Mouse (Mus musculus): Measurements from ENCODE around the gene Ccdc181. TPM values are rescaled to one million over a fixed set of nuclear protein-coding genes. Genes with fewer than 3 reads are reported as not detected.

Gene Ccdc181
- polyA plus RNA-seq, 1 experiment from 2014 or later: 23.4 TPM

DNA sequence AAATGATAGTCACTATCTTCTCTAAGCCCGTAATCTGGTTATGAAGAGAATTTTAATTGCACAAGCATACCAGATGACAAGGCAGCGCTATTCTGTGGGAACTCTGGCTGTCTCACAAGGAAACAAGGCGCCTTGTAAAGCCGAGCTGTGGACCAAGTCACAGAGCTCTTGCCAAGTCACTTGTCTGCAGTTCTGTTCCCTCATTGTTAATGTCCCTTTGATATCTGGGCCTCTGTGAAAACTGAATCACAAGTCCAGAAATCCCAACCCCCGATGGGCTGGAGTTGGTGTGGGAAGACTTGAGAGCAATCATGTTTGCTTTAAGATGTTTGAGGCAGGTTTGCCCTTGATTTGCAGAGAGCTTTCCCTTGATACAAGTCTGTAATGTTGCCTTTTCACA is 45.3 kb downstream of the Ccdc181 start:
- Histone ChIP-seq H3K9ac (no peak overlapping the region), H3K4me3 (replicated peaks; ENCODE audit: low read length) (no peak overlapping the region), H3K4me2 (replicated peaks) (no peak overlapping the region), H3K9me3 (ENCODE audit: control insufficient read depth, low read length) (no peaks in the 10 kb centered on the region), H3K27me3 (ENCODE audit: control insufficient read depth, insufficient read depth, low read length) (no peaks in the 10 kb centered on the region), H3K36me3 (replicated peaks; ENCODE audit: control insufficient read depth, insufficient read depth) (no peaks in the 10 kb centered on the region), H3K4me1 (replicated peaks; ENCODE audit: control insufficient read depth, insufficient read depth, low read length) (no peaks in the 10 kb centered on the region), H3K27ac (peak overlapping the region; percentile 43)
- ATAC-seq (ENCODE audit: low FRiP score) (no peak), DNase-seq (ENCODE audit: low spot score) (peak; percentile 26)
- 58% methylated on average over 5 of the region's 5 CpGs for WGBS

DNA sequence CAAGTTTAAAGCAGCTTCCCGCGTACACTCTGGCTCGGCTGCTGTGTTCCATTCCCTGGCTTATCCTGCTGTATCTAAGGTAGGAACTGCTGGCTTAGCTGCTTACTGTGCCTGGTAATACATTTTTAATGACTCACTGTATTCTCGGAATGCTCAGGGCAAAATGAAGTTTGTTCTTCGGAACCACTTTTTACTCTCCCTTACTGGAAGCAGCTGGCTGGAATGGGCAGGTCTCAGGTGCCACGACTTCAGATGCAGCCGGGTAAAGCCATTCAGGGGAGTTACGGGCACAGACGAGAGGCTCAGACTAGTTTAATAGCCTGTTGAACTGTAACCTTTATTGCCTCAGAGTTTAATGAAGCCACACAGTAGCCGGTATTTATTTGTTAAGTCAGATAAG is 46.0 kb downstream of the Ccdc181 start:
- WGBS: 69% methylated on average over 10 of the region's 10 CpGs
- no peak overlapping the region for H3K4me3 ChIP-seq (replicated peaks; ENCODE audit: low read length)
- H3K27ac ChIP-seq: peak overlapping the region; percentile 43; the same call in 1 of the 2 replicates

DNA sequence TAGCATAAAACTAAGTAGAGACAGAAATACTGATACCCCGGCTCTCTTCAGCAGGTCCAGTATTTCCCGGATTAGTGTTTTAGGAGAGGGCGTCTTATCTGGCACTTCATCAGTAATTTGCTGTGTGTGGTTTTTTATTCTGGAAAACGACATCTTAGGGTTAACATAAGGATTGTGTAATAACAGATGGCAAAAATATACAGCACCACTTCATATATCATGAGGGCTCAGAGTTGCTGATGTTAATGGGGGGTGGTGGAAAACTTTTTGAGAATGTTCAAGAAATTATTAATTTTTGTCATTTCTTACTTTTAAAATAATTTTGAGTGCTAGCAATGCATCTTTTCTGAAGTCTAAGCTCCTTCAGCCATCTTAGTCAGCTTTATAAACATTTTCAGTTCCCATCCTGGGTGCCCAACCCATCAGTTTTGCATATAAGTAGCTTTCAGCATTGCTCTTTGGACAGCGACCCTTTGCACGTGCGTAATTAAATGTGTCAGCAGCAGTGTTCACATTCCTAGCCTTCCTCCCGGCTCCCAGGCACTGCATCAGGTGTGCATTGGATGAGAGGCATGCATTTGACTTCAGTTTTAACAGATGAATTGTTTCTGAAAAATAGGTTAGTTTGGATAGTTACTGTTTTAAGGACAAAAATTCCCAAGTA is 47.7 kb downstream of the Ccdc181 start:
- WGBS: 86% methylated on average over 8 of the region's 8 CpGs
- ATAC-seq (ENCODE audit: low FRiP score) (no peak), DNase-seq (ENCODE audit: low spot score) (no peak)
- Histone ChIP-seq H3K9me3 (ENCODE audit: control insufficient read depth, low read length) (no peaks in the 10 kb centered on the region), H3K4me1 (replicated peaks; ENCODE audit: control insufficient read depth, insufficient read depth, low read length) (0 out of 2 replicates have a peak, but pooled peaks cover 3% of the 10 kb centered on the region), H3K27me3 (ENCODE audit: control insufficient read depth, insufficient read depth, low read length) (no peaks in the 10 kb centered on the region), H3K9ac (no peak overlapping the region), H3K4me2 (replicated peaks) (no peak overlapping the region), H3K4me3 (replicated peaks; ENCODE audit: low read length) (no peak overlapping the region), H3K27ac (no peak overlapping the region), H3K36me3 (replicated peaks; ENCODE audit: control insufficient read depth, insufficient read depth) (no peaks in the 10 kb centered on the region)

More for the DNA sequence above, 46.0 kb downstream of the Ccdc181 start:
- Histone ChIP-seq H3K4me1 (replicated peaks; ENCODE audit: control insufficient read depth, insufficient read depth, low read length) (no peaks in the 10 kb centered on the region), H3K9ac (no peak overlapping the region), H3K36me3 (replicated peaks; ENCODE audit: control insufficient read depth, insufficient read depth) (no peaks in the 10 kb centered on the region), H3K4me2 (replicated peaks) (no peak overlapping the region), H3K27me3 (ENCODE audit: control insufficient read depth, insufficient read depth, low read length) (no peaks in the 10 kb centered on the region), H3K9me3 (ENCODE audit: control insufficient read depth, low read length) (no peaks in the 10 kb centered on the region)
- no peak for DNase-seq (ENCODE audit: low spot score)
- ATAC-seq (ENCODE audit: low FRiP score): no peak

DNA sequence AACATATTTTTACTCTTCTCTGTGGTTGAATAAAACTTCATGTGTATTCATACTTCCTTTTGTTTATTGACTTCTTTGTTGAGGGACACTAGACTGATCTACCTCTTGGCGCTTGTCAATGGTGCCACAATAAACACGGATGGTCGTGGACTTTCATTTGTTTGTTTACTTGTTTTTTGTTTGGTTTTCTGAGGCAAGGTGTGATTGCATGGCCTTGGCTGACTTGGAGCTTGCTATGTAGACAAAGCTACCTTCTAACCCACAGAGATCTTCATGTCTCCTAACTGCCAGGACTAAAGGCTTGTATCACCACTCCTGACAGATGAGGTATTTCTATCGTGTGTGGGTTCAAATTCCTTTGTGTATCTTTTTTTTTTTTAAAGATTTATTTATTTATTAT is 48.8 kb downstream of the Ccdc181 start:
- Histone ChIP-seq H3K27ac (no peak overlapping the region), H3K4me2 (replicated peaks) (no peak overlapping the region), H3K9ac (no peak overlapping the region), H3K4me3 (replicated peaks; ENCODE audit: low read length) (no peak overlapping the region), H3K27me3 (ENCODE audit: control insufficient read depth, insufficient read depth, low read length) (no peaks in the 10 kb centered on the region), H3K9me3 (ENCODE audit: control insufficient read depth, low read length) (no peaks in the 10 kb centered on the region), H3K4me1 (replicated peaks; ENCODE audit: control insufficient read depth, insufficient read depth, low read length) (0 out of 2 replicates have a peak, but pooled peaks cover 3% of the 10 kb centered on the region), H3K36me3 (replicated peaks; ENCODE audit: control insufficient read depth, insufficient read depth) (no peaks in the 10 kb centered on the region; the same call in 1 of the 2 replicates)
- WGBS: 92% methylated on average over 4 of the region's 4 CpGs
- ATAC-seq (ENCODE audit: low FRiP score): no peak
- DNase-seq (ENCODE audit: low spot score): no peak

DNA sequence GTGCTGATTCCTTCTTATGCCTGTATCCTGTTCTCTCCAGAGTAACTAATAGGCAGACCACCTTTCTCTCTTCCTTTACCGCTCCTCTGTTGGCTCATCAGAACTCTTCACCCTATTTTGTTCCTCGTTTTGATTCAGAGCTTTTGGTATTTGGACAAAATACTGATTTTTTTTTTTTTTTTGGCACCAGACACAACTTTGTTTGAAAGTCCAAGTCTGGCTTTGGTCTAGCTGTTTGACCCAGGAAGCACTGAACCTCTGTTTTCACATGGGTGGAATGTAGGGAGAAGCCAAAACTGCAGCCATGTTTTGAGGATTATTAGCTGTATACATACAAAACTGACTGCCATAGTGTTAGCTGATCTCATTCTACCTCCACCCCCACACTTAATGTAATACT is 49.5 kb downstream of the Ccdc181 start:
- no peaks in the 10 kb centered on the region; the same call in 1 of the 2 replicates for H3K36me3 ChIP-seq (replicated peaks; ENCODE audit: control insufficient read depth, insufficient read depth)
- H3K27me3 ChIP-seq (ENCODE audit: control insufficient read depth, insufficient read depth, low read length): no peaks in the 10 kb centered on the region
- 0 out of 2 replicates have a peak, but pooled peaks cover 3% of the 10 kb centered on the region for H3K4me1 ChIP-seq (replicated peaks; ENCODE audit: control insufficient read depth, insufficient read depth, low read length)
- no peak overlapping the region for H3K4me2 ChIP-seq (replicated peaks)
- H3K27ac ChIP-seq: no peak overlapping the region
- H3K4me3 ChIP-seq (replicated peaks; ENCODE audit: low read length): no peak overlapping the region
- no peak overlapping the region for H3K9ac ChIP-seq
- no peak for ATAC-seq (ENCODE audit: low FRiP score)
- DNase-seq (ENCODE audit: low spot score): no peak
- H3K9me3 ChIP-seq (ENCODE audit: control insufficient read depth, low read length): no peaks in the 10 kb centered on the region
- WGBS: 95% methylated on average over 2 of the region's 2 CpGs

DNA sequence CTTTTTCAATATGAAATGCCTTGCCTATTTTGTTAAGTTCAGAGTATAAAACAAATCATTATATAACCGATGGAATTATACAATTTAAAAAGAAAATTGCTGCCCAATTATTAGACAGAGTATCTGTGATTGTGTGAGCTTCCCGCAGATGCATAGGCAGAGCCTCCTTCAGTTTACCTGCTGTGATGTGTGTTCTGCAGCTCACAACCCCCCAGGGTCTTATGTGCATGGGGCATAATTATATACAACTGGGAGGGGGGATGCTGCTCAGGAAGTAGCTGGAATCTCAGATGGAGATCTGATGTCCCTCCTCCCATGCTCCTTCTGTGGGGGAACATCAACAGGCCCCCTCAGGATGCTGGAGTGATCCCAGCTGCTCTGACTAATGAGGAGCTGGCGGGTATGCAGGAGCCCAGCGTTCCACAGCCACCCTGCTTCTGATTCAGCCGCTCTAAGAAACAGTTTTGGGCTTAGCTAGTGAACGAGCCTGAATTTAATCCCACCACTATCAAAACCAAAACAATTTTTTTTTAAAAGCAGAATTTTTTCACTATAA is 51.3 kb downstream of the Ccdc181 start:
- Histone ChIP-seq H3K4me1 (replicated peaks; ENCODE audit: control insufficient read depth, insufficient read depth, low read length) (0 out of 2 replicates have a peak, but pooled peaks cover 3% of the 10 kb centered on the region), H3K4me2 (replicated peaks) (no peak overlapping the region), H3K4me3 (replicated peaks; ENCODE audit: low read length) (no peak overlapping the region), H3K9me3 (ENCODE audit: control insufficient read depth, low read length) (no peaks in the 10 kb centered on the region), H3K27me3 (ENCODE audit: control insufficient read depth, insufficient read depth, low read length) (no peaks in the 10 kb centered on the region), H3K27ac (no peak overlapping the region), H3K9ac (no peak overlapping the region), H3K36me3 (replicated peaks; ENCODE audit: control insufficient read depth, insufficient read depth) (no peaks in the 10 kb centered on the region; the same call in 1 of the 2 replicates)
- ATAC-seq (ENCODE audit: low FRiP score) (peak; percentile 66), DNase-seq (ENCODE audit: low spot score) (no peak)
- WGBS: 43% methylated on average over 6 of the region's 6 CpGs

DNA sequence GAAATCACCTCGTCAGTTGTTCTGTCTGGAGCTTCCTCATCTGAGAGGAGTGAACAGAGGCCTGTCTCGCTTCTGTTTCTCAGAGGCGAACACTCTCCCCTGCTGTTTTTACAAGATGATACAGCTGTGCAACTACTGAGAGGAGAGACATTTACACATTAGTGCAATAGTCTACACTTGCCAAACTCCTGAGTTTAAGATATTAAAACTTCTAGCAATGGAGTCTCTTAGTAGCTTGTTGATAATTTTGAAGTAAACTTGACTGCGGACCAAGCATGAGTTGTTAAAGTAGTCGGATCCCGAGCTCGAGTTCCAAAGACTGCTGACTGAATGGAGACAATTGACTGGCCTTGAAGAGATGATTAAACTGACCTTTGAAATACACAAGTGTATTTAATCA is 52.4 kb downstream of the Ccdc181 start:
- ATAC-seq (ENCODE audit: low FRiP score) (no peak), DNase-seq (ENCODE audit: low spot score) (no peak)
- Histone ChIP-seq H3K36me3 (replicated peaks; ENCODE audit: control insufficient read depth, insufficient read depth) (no peaks in the 10 kb centered on the region; the same call in 1 of the 2 replicates), H3K4me1 (replicated peaks; ENCODE audit: control insufficient read depth, insufficient read depth, low read length) (0 out of 2 replicates have a peak, but pooled peaks cover 3% of the 10 kb centered on the region), H3K27me3 (ENCODE audit: control insufficient read depth, insufficient read depth, low read length) (no peaks in the 10 kb centered on the region), H3K9me3 (ENCODE audit: control insufficient read depth, low read length) (no peaks in the 10 kb centered on the region), H3K9ac (no peak overlapping the region), H3K4me2 (replicated peaks) (no peak overlapping the region), H3K4me3 (replicated peaks; ENCODE audit: low read length) (no peak overlapping the region), H3K27ac (no peak overlapping the region)
- 79% methylated on average over 7 of the region's 7 CpGs for WGBS

DNA sequence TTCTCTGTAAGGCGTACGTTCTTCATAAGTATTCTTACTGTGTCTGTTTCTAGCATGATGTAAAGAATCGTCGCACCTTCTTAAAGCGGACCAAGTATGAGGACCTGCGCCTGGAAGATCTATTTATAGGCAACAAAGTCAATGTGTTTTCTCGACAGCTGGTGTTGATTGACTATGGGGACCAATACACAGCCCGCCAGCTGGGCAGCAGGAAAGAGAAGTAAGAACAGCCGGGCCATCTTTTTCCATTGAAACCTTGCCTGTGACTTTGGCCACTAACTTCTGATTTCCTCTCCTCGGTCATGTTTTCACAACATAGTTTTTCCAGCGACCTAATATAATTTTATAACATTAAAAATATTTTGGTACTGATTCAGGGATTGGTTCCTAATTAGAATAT is 57.2 kb downstream of the Ccdc181 start:
- H3K27me3 ChIP-seq (ENCODE audit: control insufficient read depth, insufficient read depth, low read length): no peaks in the 10 kb centered on the region
- no peaks in the 10 kb centered on the region for H3K4me1 ChIP-seq (replicated peaks; ENCODE audit: control insufficient read depth, insufficient read depth, low read length)
- H3K27ac ChIP-seq: no peak overlapping the region
- WGBS: 90% methylated on average over 11 of the region's 11 CpGs
- ATAC-seq (ENCODE audit: low FRiP score) (no peak), DNase-seq (ENCODE audit: low spot score) (no peak)
- no peak overlapping the region for H3K9ac ChIP-seq
- no peak overlapping the region for H3K4me3 ChIP-seq (replicated peaks; ENCODE audit: low read length)
- H3K36me3 ChIP-seq (replicated peaks; ENCODE audit: control insufficient read depth, insufficient read depth): peaks cover 25% of the 10 kb centered on the region
- H3K9me3 ChIP-seq (ENCODE audit: control insufficient read depth, low read length): no peaks in the 10 kb centered on the region
- H3K4me2 ChIP-seq (replicated peaks): no peak overlapping the region

DNA sequence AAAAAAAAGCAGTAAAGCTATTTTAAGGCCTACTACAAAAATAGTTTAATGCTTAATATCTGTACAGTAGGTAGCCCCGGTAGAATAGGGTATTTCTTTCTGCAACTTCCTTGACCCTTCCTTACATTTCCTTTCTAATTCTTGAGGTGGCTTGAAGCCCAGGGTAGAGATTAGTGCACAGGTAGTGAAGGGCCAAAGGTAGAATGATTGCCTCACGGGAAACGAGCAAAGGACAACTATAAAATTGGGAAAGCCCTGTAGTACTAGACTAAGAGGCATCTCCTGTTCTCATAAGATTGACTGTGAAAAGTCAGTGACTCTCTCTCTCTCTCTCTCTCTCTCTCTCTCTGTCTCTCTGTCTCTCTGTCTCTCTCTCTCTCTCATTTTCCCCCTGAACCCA is 60.0 kb downstream of the Ccdc181 start:
- H3K4me3 ChIP-seq (replicated peaks; ENCODE audit: low read length): no peak overlapping the region
- DNase-seq (ENCODE audit: low spot score) (no peak), ATAC-seq (ENCODE audit: low FRiP score) (no peak)
- peaks cover 31% of the 10 kb centered on the region for H3K36me3 ChIP-seq (replicated peaks; ENCODE audit: control insufficient read depth, insufficient read depth)
- no peaks in the 10 kb centered on the region for H3K27me3 ChIP-seq (ENCODE audit: control insufficient read depth, insufficient read depth, low read length)
- no peak overlapping the region for H3K9ac ChIP-seq
- H3K27ac ChIP-seq: no peak overlapping the region
- no peaks in the 10 kb centered on the region for H3K4me1 ChIP-seq (replicated peaks; ENCODE audit: control insufficient read depth, insufficient read depth, low read length)
- H3K4me2 ChIP-seq (replicated peaks): no peak overlapping the region
- 92% methylated on average over 3 of the region's 3 CpGs for WGBS
- no peaks in the 10 kb centered on the region for H3K9me3 ChIP-seq (ENCODE audit: control insufficient read depth, low read length)
